Mouse (Mus musculus) small intestine, adult 2 months (tissue): ENCODE measurements around the gene Tbxas1.

Experiments
- CTCF ChIP-seq: fragments of 200-500 bp; IDR thresholded peaks from 2 replicates; pipeline ENCODE4 v1.5.1; 2012; ENCODE audit warnings: low read depth, mild to moderate bottlenecking, control low read depth, inconsistent platforms, low read length, moderate library complexity, mixed read lengths; ENCODE audit not compliant: insufficient replicate concordance, insufficient read length; ENCODE audit errors: extremely low read depth
- POLR2A ChIP-seq: fragments of 200-500 bp; IDR thresholded peaks from 2 replicates; pipeline ENCODE4 v1.6.1; 2012; ENCODE audit warnings: low read depth, mild to moderate bottlenecking, control low read depth, inconsistent platforms, low read length, moderate library complexity

- no peak for TF ChIP-seq CTCF
- no peak for TF ChIP-seq POLR2A
Measured at GRCm38 (mm10) chr6:38900073-38900472, 24.9 kb downstream of the Tbxas1 start.
